Mouse (Mus musculus) thymus, adult 2 months (tissue): ENCODE data around the gene Plekhj1.

Experiments
- CTCF ChIP-seq: fragments of 200-500 bp; IDR thresholded peaks from 2 replicates; pipeline ENCODE4 v1.5.1; 2012; ENCODE audit warnings: mild to moderate bottlenecking, control low read depth, low read length, moderate library complexity, borderline replicate concordance; ENCODE audit not compliant: control insufficient read depth, poor library complexity, insufficient read depth; ENCODE audit errors: extremely low read depth
- POLR2A ChIP-seq: fragments of 200-500 bp; IDR thresholded peaks from 2 replicates; pipeline ENCODE4 v1.6.1; 2012; ENCODE audit warnings: mild to moderate bottlenecking, low read length, control low read depth, moderate library complexity; ENCODE audit not compliant: control insufficient read depth, poor library complexity, insufficient read depth; ENCODE audit errors: extremely low read depth

GRCm38 (mm10) chr10:80768365-80768764, 30.1 kb downstream of the Plekhj1 start:
- TF ChIP-seq CTCF = no peak
- TF ChIP-seq POLR2A = no peak
